Mouse (Mus musculus): Measurements from ENCODE around the gene Atp2b2. TPM values are rescaled to one million over a fixed set of nuclear protein-coding genes. Genes with fewer than 3 reads are reported as not detected.

Atp2b2 gene
- polyA plus RNA-seq, 1 experiment from 2014 or later, result 0.97 TPM

- ATAC-seq (ENCODE audit: insufficient read depth, low FRiP score), result no peak
- Histone ChIP-seq H3K9me3 (replicated peaks; ENCODE audit: control insufficient read depth, low read length) (no peaks in the 10 kb centered on the region), H3K36me3 (ENCODE audit: control insufficient read depth, insufficient read depth, low read length) (no peaks in the 10 kb centered on the region), H3K4me3 (replicated peaks; ENCODE audit: low read length) (no peak overlapping the region), H3K27me3 (ENCODE audit: control insufficient read depth, insufficient read depth, low read length) (peaks cover 3% of the 10 kb centered on the region; the same call in 1 of the 2 replicates), H3K4me2 (ENCODE audit: low read depth, low read length) (no peak overlapping the region), H3K4me1 (ENCODE audit: control insufficient read depth, insufficient read depth, low read length) (no peaks in the 10 kb centered on the region), H3K9ac (ENCODE audit: low read length) (no peak overlapping the region), H3K27ac (ENCODE audit: low read length) (no peak overlapping the region)
- WGBS, result 55% methylated on average over 8 of the region's 8 CpGs
Measured at GRCm38 (mm10) chr6:113864812-113865211, 177.6 kb downstream of the Atp2b2 start.

- peaks cover 3% of the 10 kb centered on the region; the same call in 1 of the 2 replicates for H3K27me3 ChIP-seq (ENCODE audit: control insufficient read depth, insufficient read depth, low read length)
- H3K4me2 ChIP-seq (ENCODE audit: low read depth, low read length), result no peak overlapping the region
- no peak overlapping the region for H3K4me3 ChIP-seq (replicated peaks; ENCODE audit: low read length)
- no peak overlapping the region for H3K9ac ChIP-seq (ENCODE audit: low read length)
- no peak overlapping the region for H3K27ac ChIP-seq (ENCODE audit: low read length)
- 68% methylated on average over 4 of the region's 4 CpGs for WGBS
- no peaks in the 10 kb centered on the region for H3K36me3 ChIP-seq (ENCODE audit: control insufficient read depth, insufficient read depth, low read length)
- H3K4me1 ChIP-seq (ENCODE audit: control insufficient read depth, insufficient read depth, low read length), result no peaks in the 10 kb centered on the region
- H3K9me3 ChIP-seq (replicated peaks; ENCODE audit: control insufficient read depth, low read length), result no peaks in the 10 kb centered on the region
- no peak for ATAC-seq (ENCODE audit: insufficient read depth, low FRiP score)
Measured at GRCm38 (mm10) chr6:113862955-113863354, 179.5 kb downstream of the Atp2b2 start.

- Histone ChIP-seq H3K4me3 (replicated peaks; ENCODE audit: low read length) (no peak overlapping the region), H3K9me3 (replicated peaks; ENCODE audit: control insufficient read depth, low read length) (no peaks in the 10 kb centered on the region), H3K36me3 (ENCODE audit: control insufficient read depth, insufficient read depth, low read length) (no peaks in the 10 kb centered on the region), H3K4me1 (ENCODE audit: control insufficient read depth, insufficient read depth, low read length) (no peaks in the 10 kb centered on the region), H3K27me3 (ENCODE audit: control insufficient read depth, insufficient read depth, low read length) (peaks cover 3% of the 10 kb centered on the region; the same call in 1 of the 2 replicates), H3K27ac (ENCODE audit: low read length) (no peak overlapping the region), H3K4me2 (ENCODE audit: low read depth, low read length) (no peak overlapping the region), H3K9ac (ENCODE audit: low read length) (no peak overlapping the region)
- WGBS, result 81% methylated on average over 3 of the region's 3 CpGs
- ATAC-seq (ENCODE audit: insufficient read depth, low FRiP score), result no peak
Measured at GRCm38 (mm10) chr6:113861938-113862337, 180.5 kb downstream of the Atp2b2 start.

- Histone ChIP-seq H3K27ac (ENCODE audit: low read length) (no peak overlapping the region), H3K9me3 (replicated peaks; ENCODE audit: control insufficient read depth, low read length) (no peaks in the 10 kb centered on the region), H3K4me2 (ENCODE audit: low read depth, low read length) (no peak overlapping the region), H3K4me1 (ENCODE audit: control insufficient read depth, insufficient read depth, low read length) (no peaks in the 10 kb centered on the region), H3K9ac (ENCODE audit: low read length) (no peak overlapping the region), H3K4me3 (replicated peaks; ENCODE audit: low read length) (no peak overlapping the region), H3K27me3 (ENCODE audit: control insufficient read depth, insufficient read depth, low read length) (peaks cover 3% of the 10 kb centered on the region; the same call in 1 of the 2 replicates), H3K36me3 (ENCODE audit: control insufficient read depth, insufficient read depth, low read length) (no peaks in the 10 kb centered on the region)
- no peak for ATAC-seq (ENCODE audit: insufficient read depth, low FRiP score)
- 59% methylated on average over 4 of the region's 4 CpGs for WGBS
Measured at GRCm38 (mm10) chr6:113861375-113861770, 181.0 kb downstream of the Atp2b2 start.

- H3K9me3 ChIP-seq (replicated peaks; ENCODE audit: control insufficient read depth, low read length), result no peaks in the 10 kb centered on the region
- no peak for ATAC-seq (ENCODE audit: insufficient read depth, low FRiP score)
- H3K4me1 ChIP-seq (ENCODE audit: control insufficient read depth, insufficient read depth, low read length), result no peaks in the 10 kb centered on the region
- 54% methylated on average over 15 of the region's 15 CpGs for WGBS
- H3K4me3 ChIP-seq (replicated peaks; ENCODE audit: low read length), result no peak overlapping the region
- H3K9ac ChIP-seq (ENCODE audit: low read length), result no peak overlapping the region
- H3K27me3 ChIP-seq (ENCODE audit: control insufficient read depth, insufficient read depth, low read length), result peaks cover 2% of the 10 kb centered on the region; the same call in 1 of the 2 replicates
- H3K4me2 ChIP-seq (ENCODE audit: low read depth, low read length), result no peak overlapping the region
- no peak overlapping the region for H3K27ac ChIP-seq (ENCODE audit: low read length)
- no peaks in the 10 kb centered on the region for H3K36me3 ChIP-seq (ENCODE audit: control insufficient read depth, insufficient read depth, low read length)
Measured at GRCm38 (mm10) chr6:113860735-113861374, 181.6 kb downstream of the Atp2b2 start.

GRCm38 (mm10) chr6:113860023-113860734 lies 182.2 kb downstream of the Atp2b2 start:
- no peak for ATAC-seq (ENCODE audit: insufficient read depth, low FRiP score)

GRCm38 (mm10) chr6:113858317-113858716 lies 184.1 kb downstream of the Atp2b2 start:
- Histone ChIP-seq H3K9ac (ENCODE audit: low read length) (no peak overlapping the region), H3K36me3 (ENCODE audit: control insufficient read depth, insufficient read depth, low read length) (no peaks in the 10 kb centered on the region), H3K4me1 (ENCODE audit: control insufficient read depth, insufficient read depth, low read length) (no peaks in the 10 kb centered on the region), H3K4me2 (ENCODE audit: low read depth, low read length) (no peak overlapping the region), H3K4me3 (replicated peaks; ENCODE audit: low read length) (no peak overlapping the region), H3K27ac (ENCODE audit: low read length) (no peak overlapping the region), H3K9me3 (replicated peaks; ENCODE audit: control insufficient read depth, low read length) (no peaks in the 10 kb centered on the region), H3K27me3 (ENCODE audit: control insufficient read depth, insufficient read depth, low read length) (no peaks in the 10 kb centered on the region)
- no peak for ATAC-seq (ENCODE audit: insufficient read depth, low FRiP score)
- 86% methylated on average over 9 of the region's 9 CpGs for WGBS

More at GRCm38 (mm10) chr6:113860023-113860734, 182.2 kb downstream of the Atp2b2 start:
- no peak overlapping the region for H3K4me3 ChIP-seq (replicated peaks; ENCODE audit: low read length)
- H3K27ac ChIP-seq (ENCODE audit: low read length), result no peak overlapping the region
- H3K27me3 ChIP-seq (ENCODE audit: control insufficient read depth, insufficient read depth, low read length), result no peaks in the 10 kb centered on the region
- WGBS, result 67% methylated on average over 9 of the region's 9 CpGs
- H3K4me1 ChIP-seq (ENCODE audit: control insufficient read depth, insufficient read depth, low read length), result no peaks in the 10 kb centered on the region
- H3K36me3 ChIP-seq (ENCODE audit: control insufficient read depth, insufficient read depth, low read length), result no peaks in the 10 kb centered on the region
- no peak overlapping the region for H3K9ac ChIP-seq (ENCODE audit: low read length)
- H3K4me2 ChIP-seq (ENCODE audit: low read depth, low read length), result no peak overlapping the region
- H3K9me3 ChIP-seq (replicated peaks; ENCODE audit: control insufficient read depth, low read length), result no peaks in the 10 kb centered on the region

GRCm38 (mm10) chr6:113857310-113857873 lies 185.0 kb downstream of the Atp2b2 start:
- H3K27ac ChIP-seq (ENCODE audit: low read length), result no peak overlapping the region
- no peak overlapping the region for H3K4me3 ChIP-seq (replicated peaks; ENCODE audit: low read length)
- no peaks in the 10 kb centered on the region for H3K36me3 ChIP-seq (ENCODE audit: control insufficient read depth, insufficient read depth, low read length)
- no peak for ATAC-seq (ENCODE audit: insufficient read depth, low FRiP score)
- H3K27me3 ChIP-seq (ENCODE audit: control insufficient read depth, insufficient read depth, low read length), result no peaks in the 10 kb centered on the region
- no peaks in the 10 kb centered on the region for H3K9me3 ChIP-seq (replicated peaks; ENCODE audit: control insufficient read depth, low read length)
- no peak overlapping the region for H3K4me2 ChIP-seq (ENCODE audit: low read depth, low read length)
- 47% methylated on average over 2 of the region's 2 CpGs for WGBS
- H3K9ac ChIP-seq (ENCODE audit: low read length), result no peak overlapping the region
- H3K4me1 ChIP-seq (ENCODE audit: control insufficient read depth, insufficient read depth, low read length), result no peaks in the 10 kb centered on the region

- Histone ChIP-seq H3K27ac (ENCODE audit: low read length) (no peak overlapping the region), H3K27me3 (ENCODE audit: control insufficient read depth, insufficient read depth, low read length) (no peaks in the 10 kb centered on the region), H3K4me2 (ENCODE audit: low read depth, low read length) (no peak overlapping the region), H3K9ac (ENCODE audit: low read length) (no peak overlapping the region), H3K36me3 (ENCODE audit: control insufficient read depth, insufficient read depth, low read length) (no peaks in the 10 kb centered on the region), H3K4me1 (ENCODE audit: control insufficient read depth, insufficient read depth, low read length) (no peaks in the 10 kb centered on the region), H3K4me3 (replicated peaks; ENCODE audit: low read length) (no peak overlapping the region), H3K9me3 (replicated peaks; ENCODE audit: control insufficient read depth, low read length) (no peaks in the 10 kb centered on the region)
- 83% methylated on average over 15 of the region's 15 CpGs for whole genome bisulfite sequencing
- no peak for ATAC-seq (ENCODE audit: insufficient read depth, low FRiP score)
Measured at GRCm38 (mm10) chr6:113856790-113857189, 185.6 kb downstream of the Atp2b2 start.
